Mouse (Mus musculus) heart, embryonic 16.5 days (tissue): Measurements from ENCODE around the gene Plaur. TPM values are rescaled to one million over a fixed set of nuclear protein-coding genes. Genes with fewer than 3 reads are reported as not detected.

ENCODE experiments used
- ATAC-seq: fragments of 200-750 bp; cut with Nextera tagmentation; replicated peaks from 2 replicates; pipeline ENCODE4 v1.8.0; 2017; ENCODE audit warnings: moderate number of reproducible peaks; ENCODE audit not compliant: insufficient read depth, low FRiP score; ENCODE audit errors: extremely low read depth
- H3K27ac ChIP-seq: fragments of 300-500 bp; sonication (generic); 2 replicates; pipeline ENCODE4 v1.5.1; 2014; ENCODE audit warnings: mild to moderate bottlenecking, low read length, control low read depth, moderate library complexity
- H3K27me3 ChIP-seq: fragments of 300-500 bp; sonication (generic); 2 replicates; pipeline ENCODE4 v1.6.1; 2014; ENCODE audit warnings: low read length, mixed read lengths; ENCODE audit not compliant: control insufficient read depth, insufficient read depth
- H3K36me3 ChIP-seq: fragments of 300-500 bp; sonication (generic); 2 replicates; pipeline ENCODE4 v1.6.1; 2014; ENCODE audit not compliant: control insufficient read depth, insufficient read depth
- H3K4me1 ChIP-seq: fragments of 300-500 bp; sonication (generic); 2 replicates; pipeline ENCODE4 v1.6.1; 2014; ENCODE audit warnings: low read length, mixed read lengths; ENCODE audit not compliant: control insufficient read depth, insufficient read depth
- H3K4me2 ChIP-seq: fragments of 300-500 bp; sonication (generic); 2 replicates; pipeline ENCODE4 v1.6.1; 2014; ENCODE audit warnings: low read depth, mild to moderate bottlenecking, control low read depth, low read length
- H3K4me3 ChIP-seq: fragments of 300-500 bp; sonication (generic); 2 replicates; pipeline ENCODE4 v1.5.1; 2014; ENCODE audit warnings: mild to moderate bottlenecking, control low read depth, low read length
- H3K9ac ChIP-seq: fragments of 300-500 bp; sonication (generic); 2 replicates; pipeline ENCODE4 v1.6.1; 2014; ENCODE audit warnings: low read length, control low read depth
- H3K9me3 ChIP-seq: fragments of 300-500 bp; sonication (generic); replicated peaks from 2 replicates; pipeline ENCODE4 v1.6.1; 2016; ENCODE audit warnings: low read length; ENCODE audit not compliant: control insufficient read depth
- WGBS: fragments of 180-500 bp; shearing (Covaris S2); extraction: QIAGEN DNeasy Blood & Tissue Kit; methylation state at CpG from one replicate; pipeline ENCODE4 v1.1.7; 2014; 5-methylcytosine and 5-hydroxymethylcytosine counted together
- polyA plus RNA-seq: library from polyadenylated mRNA; unstranded; fragments of >200 nt; fragmentation: Nextera tagmentation; extraction: Ambion mirVana; gene quantifications from 2 replicates; pipeline ENCODE4 v1.2.1, GENCODE M21; 2015

The Plaur gene
- polyA plus RNA-seq, 1 experiment from 2014 or later = 8.1 TPM

- ATAC-seq = no peak
Observed at GRCm38 (mm10) chr7:24472442-24472841, 10.2 kb downstream of the Plaur start.

DNA sequence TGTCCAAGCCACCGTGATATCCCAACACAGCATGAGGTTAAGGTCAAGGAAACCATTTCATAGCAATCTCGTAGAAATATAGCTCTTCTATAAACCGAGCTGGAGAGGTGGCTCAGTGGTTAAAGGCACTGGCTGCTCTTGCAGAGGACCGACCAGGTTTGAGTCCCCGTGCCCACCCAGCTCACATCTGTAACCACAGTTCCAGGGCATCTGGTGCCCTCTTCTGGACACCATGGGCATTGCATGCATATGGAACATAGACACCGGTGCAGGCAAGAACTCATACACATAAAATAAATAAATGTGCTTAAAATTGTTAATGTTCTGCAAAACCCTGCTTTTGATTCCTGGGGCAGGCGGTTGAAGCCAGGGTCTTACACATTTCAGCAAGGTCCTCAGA lies 10.7 kb downstream of the Plaur start:
- H3K27me3 ChIP-seq = no peaks in the 10 kb centered on the region
- peaks cover 6% of the 10 kb centered on the region for H3K9me3 ChIP-seq
- 76% methylated on average over 7 of the region's 7 CpGs for WGBS
- no peak overlapping the region for H3K9ac ChIP-seq
- H3K4me1 ChIP-seq = no peaks in the 10 kb centered on the region
- H3K36me3 ChIP-seq = peaks cover 7% of the 10 kb centered on the region
- no peak for ATAC-seq
- no peak overlapping the region for H3K4me2 ChIP-seq
- H3K27ac ChIP-seq = no peak overlapping the region
- no peak overlapping the region for H3K4me3 ChIP-seq

More at GRCm38 (mm10) chr7:24472442-24472841, 10.2 kb downstream of the Plaur start:
- Histone ChIP-seq H3K27ac (no peak overlapping the region), H3K36me3 (peaks cover 7% of the 10 kb centered on the region), H3K9me3 (peaks cover 4% of the 10 kb centered on the region), H3K4me2 (no peak overlapping the region), H3K4me3 (no peak overlapping the region), H3K27me3 (no peaks in the 10 kb centered on the region), H3K9ac (no peak overlapping the region), H3K4me1 (no peaks in the 10 kb centered on the region)
- 78% methylated on average over 6 of the region's 6 CpGs for WGBS

GRCm38 (mm10) chr7:24473913-24474529 lies 11.7 kb downstream of the Plaur start:
- Histone ChIP-seq H3K27ac (no peak overlapping the region), H3K36me3 (peaks cover 6% of the 10 kb centered on the region), H3K4me2 (no peak overlapping the region), H3K4me1 (no peaks in the 10 kb centered on the region), H3K9ac (no peak overlapping the region), H3K4me3 (no peak overlapping the region), H3K27me3 (no peaks in the 10 kb centered on the region; the same call in 1 of the 2 replicates), H3K9me3 (peaks cover 6% of the 10 kb centered on the region)
- peak; percentile 47; the same call in 1 of the 2 replicates for ATAC-seq
- whole genome bisulfite sequencing = 51% methylated on average over 10 of the region's 10 CpGs

DNA sequence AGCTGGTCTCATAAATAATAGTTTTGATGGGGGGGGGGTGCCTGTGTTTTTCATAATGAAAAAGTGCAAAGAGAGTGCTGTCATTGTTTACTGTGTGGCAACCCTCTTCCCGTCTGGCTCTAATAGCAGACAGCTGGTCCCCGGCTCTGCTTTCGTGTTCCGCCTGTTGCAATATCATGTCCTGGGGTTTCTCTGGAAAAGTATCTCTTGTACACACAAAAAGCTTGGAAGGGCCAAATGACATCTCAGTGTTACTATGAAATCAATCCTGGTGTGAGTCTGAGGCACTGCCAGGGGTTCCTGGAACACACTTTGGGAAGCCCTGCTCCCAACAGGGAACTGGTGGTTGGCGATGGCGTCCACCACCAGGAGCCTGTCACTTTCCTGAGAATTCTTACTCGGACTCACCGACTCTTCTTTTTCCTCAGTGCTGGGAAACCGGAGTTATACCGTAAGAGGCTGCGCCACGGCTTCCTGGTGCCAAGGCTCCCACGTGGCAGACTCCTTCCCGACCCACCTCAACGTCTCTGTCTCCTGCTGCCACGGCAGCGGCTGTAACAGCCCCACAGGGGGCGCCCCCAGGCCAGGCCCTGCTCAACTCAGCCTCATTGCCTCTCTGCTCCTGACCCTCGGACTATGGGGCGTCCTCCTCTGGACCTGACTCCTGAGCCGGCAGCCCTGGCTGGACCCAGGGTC lies 12.7 kb downstream of the Plaur start:
- Histone ChIP-seq H3K36me3 (no peaks in the 10 kb centered on the region), H3K4me2 (no peak overlapping the region), H3K4me3 (no peak overlapping the region), H3K9ac (no peak overlapping the region), H3K9me3 (peaks cover 2% of the 10 kb centered on the region; the same call in 1 of the 2 replicates), H3K27ac (no peak overlapping the region), H3K4me1 (no peaks in the 10 kb centered on the region), H3K27me3 (peaks cover 3% of the 10 kb centered on the region)
- no peak for ATAC-seq
- WGBS = 40% methylated on average over 21 of the region's 21 CpGs

GRCm38 (mm10) chr7:24476338-24476737 lies 14.1 kb downstream of the Plaur start:
- no peaks in the 10 kb centered on the region for H3K36me3 ChIP-seq
- H3K4me3 ChIP-seq = no peak overlapping the region
- H3K4me1 ChIP-seq = no peaks in the 10 kb centered on the region
- H3K27me3 ChIP-seq = peaks cover 11% of the 10 kb centered on the region
- H3K27ac ChIP-seq = no peak overlapping the region
- WGBS = 74% methylated on average over 8 of the region's 8 CpGs
- no peak overlapping the region for H3K9ac ChIP-seq
- no peak overlapping the region for H3K4me2 ChIP-seq
- H3K9me3 ChIP-seq = peaks cover 2% of the 10 kb centered on the region; the same call in 1 of the 2 replicates
- ATAC-seq = no peak

- no peak for ATAC-seq
- 0 out of 2 replicates have a peak, but pooled peaks cover 3% of the 10 kb centered on the region for H3K4me1 ChIP-seq
- H3K4me2 ChIP-seq = no peak overlapping the region
- no peak overlapping the region for H3K4me3 ChIP-seq
- peaks cover 2% of the 10 kb centered on the region; the same call in 1 of the 2 replicates for H3K9me3 ChIP-seq
- 72% methylated on average over 7 of the region's 7 CpGs for WGBS
- H3K9ac ChIP-seq = no peak overlapping the region
- H3K36me3 ChIP-seq = no peaks in the 10 kb centered on the region
- no peak overlapping the region for H3K27ac ChIP-seq
- H3K27me3 ChIP-seq = peaks cover 16% of the 10 kb centered on the region
Observed at GRCm38 (mm10) chr7:24476856-24477255, 14.6 kb downstream of the Plaur start.

DNA sequence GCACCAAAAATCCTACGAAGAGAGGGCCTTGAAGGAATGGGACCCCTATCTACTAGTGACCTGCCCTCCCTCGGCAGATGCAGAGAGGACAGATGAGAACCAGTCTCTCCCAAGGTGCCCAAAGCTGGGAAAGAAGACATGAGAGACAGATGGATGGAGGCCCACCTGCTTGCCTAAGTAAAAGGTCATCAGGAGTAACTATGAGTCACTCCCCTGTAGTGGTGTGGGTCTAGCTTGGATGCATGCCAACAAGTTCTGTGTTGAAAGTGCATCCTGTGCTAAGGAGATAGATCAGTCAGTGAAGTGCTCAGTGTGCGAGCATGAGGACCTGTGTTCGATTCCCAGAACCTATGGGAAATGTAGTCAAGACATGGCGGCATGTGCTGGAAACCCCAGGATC lies 16.6 kb downstream of the Plaur start:
- Histone ChIP-seq H3K4me2 (no peak overlapping the region), H3K27me3 (peaks cover 34% of the 10 kb centered on the region), H3K27ac (no peak overlapping the region), H3K36me3 (no peaks in the 10 kb centered on the region), H3K4me1 (peaks cover 5% of the 10 kb centered on the region; the same call in 1 of the 2 replicates), H3K9me3 (peaks cover 2% of the 10 kb centered on the region; the same call in 1 of the 2 replicates), H3K9ac (no peak overlapping the region), H3K4me3 (no peak overlapping the region)
- WGBS = 74% methylated on average over 5 of the region's 5 CpGs
- ATAC-seq = no peak

DNA sequence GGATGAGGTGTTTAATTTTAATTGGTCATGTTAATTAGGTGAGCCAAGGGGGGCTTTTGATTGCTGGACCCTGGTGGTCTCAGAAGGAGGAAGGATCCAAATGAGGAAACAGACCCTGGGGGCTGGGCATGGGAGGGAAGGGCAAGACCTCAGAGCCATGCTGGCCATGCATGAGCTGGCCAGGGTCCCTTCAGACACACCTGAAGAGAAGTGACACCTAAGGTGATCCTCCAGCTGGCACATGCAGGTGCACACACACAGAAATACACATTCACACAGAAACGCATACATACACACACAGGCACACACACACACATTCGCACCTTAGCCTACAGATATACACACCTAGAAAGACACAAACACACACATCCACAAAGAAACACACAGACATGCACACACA lies 17.4 kb downstream of the Plaur start:
- Histone ChIP-seq H3K27me3 (peaks cover 42% of the 10 kb centered on the region), H3K36me3 (no peaks in the 10 kb centered on the region), H3K27ac (no peak overlapping the region), H3K4me2 (no peak overlapping the region), H3K9me3 (peaks cover 2% of the 10 kb centered on the region; the same call in 1 of the 2 replicates), H3K9ac (no peak overlapping the region), H3K4me1 (peaks cover 5% of the 10 kb centered on the region; the same call in 1 of the 2 replicates), H3K4me3 (no peak overlapping the region)
- no peak for ATAC-seq
- 88% methylated on average over 2 of the region's 2 CpGs for WGBS
